Mouse (Mus musculus): ENCODE measurements around the gene Gramd2.

GRCm38 (mm10) chr9:59639936-59640335, 40.0 kb upstream of the Gramd2 start:
- TF ChIP-seq POLR2A (IDR thresholded peaks at IDR 0.05; ENCODE audit: insufficient read depth, low read length) (no peak), CTCF (IDR thresholded peaks at IDR 0.05; ENCODE audit: low read depth, low read length) (no peak), EP300 (IDR thresholded peaks at IDR 0.05; ENCODE audit: insufficient read depth, low read depth, low read length) (no peak)
